Mouse (Mus musculus): Measurements from ENCODE around the gene Pi4kb.
"Not testable (repeated sequence)": the region's sequence is repeated elsewhere in the genome, so short reads cannot be mapped to it uniquely, and the experiment has no call there.

Pi4kb gene

GRCm38 (mm10) chr3:95015337-95015872, 40.9 kb downstream of the Pi4kb start, which contains the start of gene Zfp687:
Gene Zfp687, minus strand, starts transcription at chr3:95015448.
- DNase-seq (ENCODE audit: low spot score in 2 of 2), result peak; percentile 100

DNA sequence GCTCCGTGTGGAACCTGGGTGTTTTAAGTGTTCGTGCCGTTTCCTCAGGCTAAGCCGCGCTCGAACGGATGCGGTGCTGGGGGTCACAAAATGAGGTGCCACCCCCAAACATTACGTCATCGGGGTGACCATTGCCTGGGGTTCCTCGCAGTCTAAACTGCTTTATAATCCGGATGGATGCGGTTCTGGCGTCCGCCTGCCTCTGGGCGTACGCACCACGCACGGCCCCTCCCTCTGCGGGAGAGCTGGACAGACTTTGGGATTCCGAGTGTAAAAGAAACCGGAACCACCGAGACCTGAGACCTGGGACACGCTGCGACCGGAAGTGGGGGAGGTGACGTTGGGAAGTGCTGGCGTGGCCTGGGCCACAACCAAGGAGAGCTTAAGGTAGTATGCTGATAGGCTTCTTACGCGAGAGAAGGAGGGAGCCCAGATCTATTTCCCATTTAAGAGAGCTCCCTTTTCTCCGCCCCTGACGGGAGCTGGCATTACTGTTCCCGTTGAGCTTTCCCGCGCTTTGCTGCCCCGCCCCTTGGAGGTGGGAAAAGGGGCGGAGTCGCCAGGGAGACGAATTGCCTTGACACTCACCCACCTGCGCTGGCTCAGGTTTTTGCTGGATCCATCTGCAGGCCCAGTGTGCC, 41.5 kb downstream of the Pi4kb start:
- peak; percentile 75 to 83 for DNase-seq (ENCODE audit: low spot score in 2 of 2)

GRCm38 (mm10) chr3:95016532-95017056, 42.1 kb downstream of the Pi4kb start:
- no peak for DNase-seq (ENCODE audit: low spot score in 2 of 2)

DNA sequence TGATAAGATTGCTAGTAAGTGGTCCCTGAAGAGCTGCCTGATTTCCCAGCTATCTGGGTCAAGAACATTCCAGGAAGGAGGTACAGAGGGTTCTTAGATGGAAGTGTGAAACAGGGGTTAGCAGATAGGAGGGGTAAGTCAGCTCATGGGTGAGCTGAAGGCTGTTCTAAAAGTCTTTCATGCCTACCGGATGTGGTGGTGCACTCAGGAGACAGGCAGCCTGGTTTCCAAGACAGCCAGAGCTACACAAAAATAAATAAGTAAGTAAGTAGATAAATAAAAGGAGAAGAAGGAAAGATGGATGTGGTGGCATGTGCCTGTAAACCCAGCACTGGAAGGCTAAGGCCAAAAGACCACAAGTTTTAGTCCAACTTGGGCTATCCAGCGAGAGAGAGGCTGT, 44.2 kb downstream of the Pi4kb start:
- DNase-seq (ENCODE audit: low spot score in 2 of 2), result no peak

- DNase-seq (ENCODE audit: low spot score in 2 of 2), result not testable (repeated sequence)
These were observed 46.4 kb downstream of the Pi4kb start for GRCm38 (mm10) chr3:95020956-95021355.

GRCm38 (mm10) chr3:95024551-95024950, 50.0 kb downstream of the Pi4kb start:
- DNase-seq (ENCODE audit: low spot score in 2 of 2), result no peak

DNA sequence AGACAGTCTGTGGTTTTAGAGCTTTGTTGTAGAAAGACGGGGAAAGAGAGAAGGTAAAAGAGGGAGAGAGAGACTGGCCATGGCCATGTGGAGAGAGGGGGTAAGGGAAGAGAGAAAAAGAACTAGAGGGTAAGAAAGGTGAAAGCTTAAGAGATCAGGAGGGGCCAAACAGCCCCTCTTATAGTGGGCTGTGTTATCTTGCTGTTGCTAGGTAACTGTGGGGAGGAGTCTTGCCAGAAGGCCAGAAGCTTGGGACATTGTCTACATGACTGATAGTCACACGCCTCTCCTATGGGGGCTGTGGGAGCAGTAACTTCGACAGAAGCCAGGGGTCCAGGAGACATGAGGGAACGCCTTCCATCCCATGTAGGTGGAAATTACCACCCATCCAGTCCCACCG, 50.7 kb downstream of the Pi4kb start:
- no peak for DNase-seq (ENCODE audit: low spot score in 2 of 2)

DNA sequence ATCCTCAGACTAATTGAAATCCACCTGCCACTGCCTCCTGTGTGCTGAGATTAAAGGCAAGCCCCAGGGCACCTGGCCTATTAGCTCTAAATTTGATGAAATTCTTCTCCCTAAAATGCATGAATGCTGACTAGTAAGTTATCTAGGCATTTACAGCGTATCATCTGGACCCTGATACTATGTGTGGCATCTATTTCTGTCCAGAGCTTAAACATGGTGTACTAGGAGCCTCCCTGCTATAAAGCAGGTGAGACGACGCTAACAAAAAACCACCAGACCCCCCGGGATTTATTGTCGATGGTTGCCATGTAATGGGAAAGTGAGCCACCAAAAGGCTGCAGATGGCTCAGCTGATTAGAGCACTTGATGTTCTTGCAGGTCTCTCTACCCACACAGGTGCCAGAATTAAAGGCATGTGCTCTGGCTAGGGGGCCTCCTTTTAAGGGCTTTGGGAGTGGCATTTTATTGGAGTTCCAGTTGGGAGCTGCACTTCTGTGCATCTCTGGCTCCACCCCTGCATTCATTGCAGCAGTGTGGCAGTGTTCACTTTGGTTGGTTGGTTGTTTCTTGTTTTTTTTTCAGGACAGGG, 52.6 kb downstream of the Pi4kb start:
- no peak for DNase-seq (ENCODE audit: low spot score in 2 of 2)

GRCm38 (mm10) chr3:95027701-95028100, 53.2 kb downstream of the Pi4kb start:
- no peak for DNase-seq (ENCODE audit: low spot score in 2 of 2)

DNA sequence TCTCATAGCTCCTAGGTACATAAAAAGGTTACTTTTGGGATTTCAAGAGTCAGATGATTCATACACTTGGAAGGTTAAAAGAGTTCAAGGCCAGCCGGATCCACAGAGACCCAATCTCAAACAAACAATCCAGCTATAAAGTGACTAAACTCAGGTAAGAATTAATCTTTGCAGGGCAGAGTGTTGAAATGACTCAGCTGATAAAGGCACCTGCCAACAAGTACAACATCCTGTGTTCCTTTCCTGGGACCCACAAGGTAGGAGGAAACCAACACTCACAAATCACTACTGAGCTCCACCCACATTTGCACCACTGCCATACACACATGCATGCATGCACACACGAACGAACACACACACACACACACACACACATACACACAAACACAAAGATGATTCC, 54.1 kb downstream of the Pi4kb start:
- no peak for DNase-seq (ENCODE audit: low spot score in 2 of 2)

- DNase-seq (ENCODE audit: low spot score in 2 of 2), result not testable (repeated sequence)
These were observed 54.8 kb downstream of the Pi4kb start for GRCm38 (mm10) chr3:95029291-95029827.

- DNase-seq (ENCODE audit: low spot score in 2 of 2), result no peak
These were observed 55.4 kb downstream of the Pi4kb start for GRCm38 (mm10) chr3:95029953-95030352.

DNA sequence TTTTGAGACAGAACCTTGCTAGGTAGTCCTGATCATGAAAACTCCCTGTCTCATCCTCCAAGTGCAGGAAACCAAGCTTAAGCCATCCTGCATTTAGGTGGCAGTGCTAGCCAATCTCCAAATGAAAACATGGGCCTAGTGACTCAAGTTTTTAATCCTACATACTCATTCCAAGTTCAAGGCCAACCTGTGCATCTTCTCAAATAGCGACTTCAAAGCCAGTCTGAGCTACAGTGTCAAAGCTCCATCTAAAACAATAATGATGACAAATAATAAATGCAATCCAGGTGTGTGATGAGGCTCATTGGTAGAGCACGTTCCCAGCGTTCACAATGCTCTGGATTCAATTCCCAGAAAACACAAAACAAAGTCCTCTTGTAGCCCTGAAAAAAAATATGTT, 67.1 kb downstream of the Pi4kb start:
- no peak for DNase-seq (ENCODE audit: low spot score in 2 of 2)

GRCm38 (mm10) chr3:95042166-95042837, 67.8 kb downstream of the Pi4kb start, which contains the start of gene Psmd4:
Gene Psmd4, minus strand, starts transcription at chr3:95042614.
- DNase-seq (ENCODE audit: low spot score in 2 of 2), result peak; percentile 97

DNA sequence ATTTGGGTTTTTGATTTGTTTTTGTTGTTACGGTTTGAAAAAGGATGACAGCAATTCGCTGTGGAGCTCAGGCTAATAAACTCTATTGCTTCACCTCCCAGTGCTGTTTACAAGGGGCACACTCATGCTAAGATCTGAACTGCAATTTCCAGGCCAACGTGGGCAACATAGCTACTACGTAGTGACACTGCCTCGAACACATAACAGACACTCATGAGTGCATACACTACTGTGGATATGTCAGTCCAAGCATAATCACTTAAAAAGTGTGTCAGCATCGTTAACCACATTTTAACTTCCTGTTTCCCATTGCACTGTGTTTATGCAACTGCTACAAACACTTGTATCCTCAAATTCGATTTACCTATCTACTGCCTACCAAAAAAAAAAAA, 68.3 kb downstream of the Pi4kb start:
- DNase-seq (ENCODE audit: low spot score in 2 of 2), result no peak

- no peak for DNase-seq (ENCODE audit: low spot score in 2 of 2)
These were observed 68.7 kb downstream of the Pi4kb start for GRCm38 (mm10) chr3:95043251-95043650.

GRCm38 (mm10) chr3:95046462-95047057, 72.0 kb downstream of the Pi4kb start:
- DNase-seq (ENCODE audit: low spot score in 2 of 2), result no peak

DNA sequence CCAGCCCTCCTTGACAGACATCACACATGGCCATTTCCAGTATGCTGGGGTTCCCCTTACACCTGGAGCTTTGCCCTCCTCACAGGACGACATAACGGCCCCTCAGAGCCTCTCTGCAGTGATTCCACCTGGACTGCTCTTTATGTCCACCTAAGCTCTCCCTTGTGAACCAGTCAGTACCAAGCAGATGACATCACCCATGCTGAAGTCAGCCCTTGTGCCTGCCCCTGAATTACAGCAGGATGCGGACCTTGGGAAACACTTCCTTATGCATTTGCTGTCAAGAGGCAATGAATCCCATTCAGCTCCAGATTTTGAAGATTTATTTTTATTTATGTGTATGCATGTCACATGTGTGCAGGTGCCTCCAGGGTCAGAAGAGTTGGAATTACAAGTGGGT, 73.4 kb downstream of the Pi4kb start:
- DNase-seq (ENCODE audit: low spot score in 2 of 2), result no peak

DNA sequence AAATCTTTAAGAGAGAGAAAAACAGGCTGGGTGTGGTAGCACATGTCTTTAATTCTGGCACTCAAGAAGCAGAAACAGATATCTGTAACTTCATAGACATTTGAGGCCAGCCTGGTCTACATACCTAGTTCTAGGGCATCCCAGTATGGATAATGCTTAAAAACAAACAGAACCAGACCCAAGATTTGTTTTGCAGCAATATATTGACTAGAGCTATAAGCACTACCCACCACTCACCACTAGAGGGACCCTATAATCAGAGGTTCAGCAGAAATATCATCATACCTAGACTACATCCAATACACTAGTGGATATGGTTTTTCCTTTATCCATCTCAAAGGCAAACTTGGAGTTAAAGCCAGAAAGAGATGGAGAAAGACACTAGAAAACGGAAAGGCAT, 78.4 kb downstream of the Pi4kb start:
- no peak for DNase-seq (ENCODE audit: low spot score in 2 of 2)

DNA sequence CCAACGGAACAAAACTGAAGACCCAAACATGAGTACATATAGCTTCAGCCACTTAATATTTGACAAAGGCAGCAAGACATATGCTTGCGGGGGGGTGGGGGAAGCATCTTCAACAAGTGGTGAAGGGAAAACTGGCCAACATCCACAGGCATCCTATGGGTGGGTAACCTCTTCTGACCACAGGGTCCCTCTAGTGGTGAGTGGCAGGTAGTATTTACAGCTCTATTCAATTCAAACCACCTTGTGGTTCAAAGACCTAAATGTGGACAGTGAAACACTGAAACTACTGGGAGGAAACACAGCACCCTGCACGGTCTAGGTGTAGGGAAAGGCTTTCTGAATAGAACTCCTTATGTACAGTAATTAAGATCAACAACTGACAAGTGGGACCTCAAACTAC, 79.2 kb downstream of the Pi4kb start:
- no peak for DNase-seq (ENCODE audit: low spot score in 2 of 2)

DNA sequence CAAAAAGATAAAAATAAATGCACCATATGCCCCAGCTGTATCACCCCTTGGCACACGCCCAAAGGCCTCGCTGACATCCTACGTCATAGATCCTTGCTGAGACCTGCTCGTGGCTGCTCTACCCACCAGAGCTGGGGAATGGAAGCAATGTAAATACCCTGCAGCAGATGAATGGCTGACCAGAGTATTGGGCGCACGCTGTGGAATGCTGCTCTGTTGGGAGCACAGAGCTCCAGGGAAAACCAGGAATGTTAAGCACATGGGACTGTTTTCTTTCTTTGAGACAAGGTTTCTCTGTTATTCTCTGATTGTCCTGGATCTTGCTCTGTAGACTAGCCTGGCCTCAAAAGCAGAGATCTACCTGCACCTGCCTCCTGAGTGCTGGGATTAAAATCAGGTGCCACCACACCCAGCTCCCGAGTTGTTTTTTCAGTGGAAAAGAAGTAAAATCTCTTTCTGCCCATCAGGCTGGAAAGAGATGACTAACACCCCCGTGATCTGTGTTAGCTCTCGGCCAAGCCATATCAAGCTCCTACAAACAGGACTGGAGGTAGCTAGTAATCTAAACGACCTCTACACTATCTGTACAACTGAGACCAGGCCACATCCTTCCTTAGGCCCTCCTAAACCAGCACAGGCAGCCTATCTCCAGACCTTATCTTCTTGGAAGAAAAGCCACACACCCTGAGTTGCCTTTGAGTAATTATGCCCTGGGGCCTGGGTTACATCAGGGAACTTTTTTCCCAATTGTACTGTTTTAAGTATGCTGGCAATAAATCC, 80.1 kb downstream of the Pi4kb start:
- DNase-seq (ENCODE audit: low spot score in 2 of 2), result no peak

All from frontal cortex, postnatal 25 days (tissue).